Mouse (Mus musculus) E14TG2a.4 (cell line): ENCODE measurements around the gene 4933424G06Rik.

Experiments
- H3K27me3 ChIP-seq: 2 replicates; pipeline ENCODE4 v1.6.1; 2014; ENCODE audit warnings: low read length, control low read depth; ENCODE audit not compliant: insufficient read depth
- H3K36me3 ChIP-seq: 2 replicates; pipeline ENCODE4 v1.6.1; 2014; ENCODE audit warnings: low read length, control low read depth; ENCODE audit not compliant: insufficient read depth
- H3K4me1 ChIP-seq: replicated peaks from 2 replicates; pipeline ENCODE4 v1.6.1; 2014; ENCODE audit warnings: low read depth, low read length, control low read depth
- H3K4me3 ChIP-seq: replicated peaks from 2 replicates; pipeline ENCODE4 v1.5.1; 2014; ENCODE audit warnings: mild to moderate bottlenecking, low read length
- H3K9me3 ChIP-seq: 2 replicates; pipeline ENCODE4 v1.6.1; 2014; ENCODE audit warnings: low read length, control low read depth
- CTCF ChIP-seq: conservative IDR thresholded peaks from 2 replicates; pipeline ENCODE4 v1.5.1; 2014; ENCODE audit warnings: low read length
- NANOG ChIP-seq: IDR thresholded peaks from 2 replicates; pipeline ENCODE4 v1.6.1; 2014; ENCODE audit warnings: borderline replicate concordance, low read length, mixed read lengths
- POU5F1 ChIP-seq: IDR thresholded peaks from 2 replicates; pipeline ENCODE4 v1.6.1; 2014; ENCODE audit warnings: low read length, borderline replicate concordance

4933424G06Rik gene

DNA sequence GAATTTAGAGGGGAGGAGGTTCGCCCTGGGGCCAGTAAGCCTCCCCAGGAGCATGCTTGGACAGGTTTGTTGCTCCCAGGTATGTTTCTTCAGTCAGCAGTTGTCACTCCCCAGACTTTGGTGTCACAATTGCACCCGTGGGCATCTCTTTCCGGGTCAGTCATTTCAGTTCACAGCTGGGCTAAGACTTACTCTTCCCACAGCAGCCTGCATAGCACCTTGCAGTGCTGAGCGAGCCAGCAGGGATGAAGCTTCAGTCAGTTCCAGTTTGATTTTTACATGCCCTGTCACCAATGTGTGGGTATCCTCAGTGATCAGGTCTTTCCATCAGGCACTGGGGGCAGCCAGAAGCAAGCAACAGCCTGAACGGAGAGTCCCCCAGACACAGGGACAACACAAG lies 12.9 kb upstream of the 4933424G06Rik start:
- Histone ChIP-seq H3K4me3 (no peak overlapping the region), H3K4me1 (peaks cover 55% of the 10 kb centered on the region), H3K27me3 (no peaks in the 10 kb centered on the region), H3K9me3 (no peaks in the 10 kb centered on the region), H3K36me3 (peaks cover 66% of the 10 kb centered on the region)
- TF ChIP-seq CTCF (no peak), POU5F1 (no peak), NANOG (no peak)

DNA sequence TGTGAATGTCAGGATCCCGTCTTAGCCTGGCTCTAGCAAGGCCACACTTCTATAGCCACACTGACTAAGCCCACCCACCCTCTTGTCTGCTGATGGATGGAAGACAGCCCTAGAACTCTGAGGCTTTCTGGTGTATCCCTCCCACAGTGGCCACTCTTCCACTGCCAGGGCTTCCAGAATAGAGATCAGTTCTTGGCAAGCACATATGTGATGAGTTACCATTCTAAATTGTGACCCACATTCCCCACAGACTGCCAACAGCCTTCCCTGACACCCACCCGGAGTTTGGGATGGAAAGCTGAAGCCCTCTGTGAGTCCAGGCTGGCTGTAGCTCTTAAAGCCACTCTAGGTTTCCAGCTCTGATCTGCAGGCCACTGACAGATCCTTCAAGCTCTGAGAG lies 2.8 kb upstream of the 4933424G06Rik start:
- TF ChIP-seq POU5F1 (no peak), NANOG (no peak), CTCF (no peak)
- Histone ChIP-seq H3K4me3 (peak overlapping the region; percentile 98), H3K4me1 (peaks cover 47% of the 10 kb centered on the region), H3K36me3 (peaks cover 54% of the 10 kb centered on the region), H3K27me3 (no peaks in the 10 kb centered on the region), H3K9me3 (no peaks in the 10 kb centered on the region)

DNA sequence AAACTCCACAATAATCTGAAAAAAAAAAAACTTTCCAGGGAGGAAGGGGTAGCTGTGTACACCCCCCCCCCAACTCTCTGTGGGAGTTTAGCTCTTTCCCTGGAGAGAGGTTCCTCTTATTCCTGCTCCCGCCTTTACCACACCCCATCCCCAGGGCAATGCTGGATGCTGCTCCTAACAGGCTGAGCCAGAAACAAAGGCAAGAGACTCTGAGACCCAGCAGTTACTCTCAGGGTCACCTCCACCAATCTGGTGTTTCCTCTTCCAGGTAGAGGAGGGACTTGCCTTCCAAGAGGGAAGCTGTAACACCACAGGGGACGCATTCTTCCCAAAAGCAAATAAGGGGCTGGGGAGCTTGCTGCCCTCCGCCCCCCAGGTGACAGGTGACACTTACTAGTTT lies 2.2 kb upstream of the 4933424G06Rik start:
- Histone ChIP-seq H3K4me1 (peaks cover 42% of the 10 kb centered on the region), H3K9me3 (no peaks in the 10 kb centered on the region), H3K4me3 (peak overlapping the region; percentile 98), H3K36me3 (peaks cover 47% of the 10 kb centered on the region), H3K27me3 (no peaks in the 10 kb centered on the region)
- no peak for TF ChIP-seq POU5F1
- TF ChIP-seq CTCF, result no peak
- TF ChIP-seq NANOG, result no peak

DNA sequence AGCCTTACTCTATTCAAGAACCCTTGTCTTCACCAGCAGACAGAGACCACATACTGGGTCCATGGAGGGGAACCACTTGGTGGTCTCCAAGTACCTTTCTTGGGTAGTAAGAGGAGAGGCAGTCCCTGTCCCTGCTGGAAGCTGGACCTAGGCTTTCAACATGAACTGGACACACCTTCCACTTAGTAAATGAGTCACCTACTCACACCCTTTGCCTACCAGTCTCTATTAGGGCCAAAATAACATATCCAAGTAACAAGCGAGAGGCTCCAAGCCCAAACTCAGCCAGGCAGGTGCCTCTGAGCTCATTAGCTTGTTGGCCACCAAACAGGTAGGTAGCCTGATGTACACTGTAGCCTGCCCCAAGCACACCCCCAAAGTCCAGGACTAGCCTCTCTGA lies 1.3 kb upstream of the 4933424G06Rik start:
- peak overlapping the region; percentile 98 for H3K4me3 ChIP-seq

DNA sequence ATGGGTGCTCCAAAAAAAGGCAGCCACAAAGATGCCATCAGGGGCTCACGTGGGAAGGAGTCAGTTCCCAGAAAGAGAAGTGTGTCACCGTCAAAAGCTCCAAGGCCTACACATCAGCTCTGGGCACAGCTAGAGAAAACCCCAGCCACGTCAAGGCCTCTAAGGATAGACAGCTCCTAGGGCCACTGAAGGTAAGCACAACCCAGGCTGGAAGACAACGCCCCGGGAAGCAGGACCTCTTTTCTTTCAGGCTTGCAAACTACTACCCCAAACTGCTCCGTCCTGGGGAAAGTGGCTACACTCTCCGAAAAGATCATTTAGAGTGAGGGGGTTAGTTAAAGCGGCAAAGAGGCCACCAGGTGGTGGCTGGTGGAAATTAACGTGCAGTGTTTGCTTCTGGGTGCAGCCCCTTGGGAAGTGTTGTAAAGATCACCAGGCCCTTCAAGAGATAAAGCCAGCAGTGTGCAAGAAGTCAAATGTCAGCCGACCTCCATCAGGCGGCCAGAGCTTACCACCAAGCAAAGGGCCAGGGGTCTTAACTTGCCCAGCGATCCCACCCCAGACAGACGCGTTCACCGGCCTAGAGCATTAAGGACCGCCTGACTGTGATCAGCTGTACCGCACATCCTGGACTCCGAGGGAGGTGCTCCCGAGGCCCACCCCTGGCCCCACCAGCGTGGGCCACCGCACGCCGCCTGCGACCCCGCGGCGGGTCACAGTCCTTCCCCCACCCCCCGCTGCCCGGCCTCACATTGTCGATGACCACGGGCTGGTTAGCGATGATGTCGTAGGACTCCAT lies 695 bp upstream of the 4933424G06Rik start:
- peaks cover 9% of the 10 kb centered on the region for H3K9me3 ChIP-seq
- TF ChIP-seq POU5F1, result no peak
- peak; percentile 7; the same call in 1 of the 2 replicates for TF ChIP-seq CTCF
- H3K4me1 ChIP-seq, result peaks cover 42% of the 10 kb centered on the region
- H3K4me3 ChIP-seq, result peak overlapping the region; percentile 98
- H3K27me3 ChIP-seq, result no peaks in the 10 kb centered on the region
- peaks cover 33% of the 10 kb centered on the region for H3K36me3 ChIP-seq

More for the DNA sequence above, 1.3 kb upstream of the 4933424G06Rik start:
- Histone ChIP-seq H3K9me3 (peaks cover 3% of the 10 kb centered on the region), H3K36me3 (peaks cover 39% of the 10 kb centered on the region), H3K4me1 (peaks cover 42% of the 10 kb centered on the region), H3K27me3 (no peaks in the 10 kb centered on the region)
- no peak for TF ChIP-seq POU5F1
- no peak for TF ChIP-seq NANOG
- TF ChIP-seq CTCF, result no peak

DNA sequence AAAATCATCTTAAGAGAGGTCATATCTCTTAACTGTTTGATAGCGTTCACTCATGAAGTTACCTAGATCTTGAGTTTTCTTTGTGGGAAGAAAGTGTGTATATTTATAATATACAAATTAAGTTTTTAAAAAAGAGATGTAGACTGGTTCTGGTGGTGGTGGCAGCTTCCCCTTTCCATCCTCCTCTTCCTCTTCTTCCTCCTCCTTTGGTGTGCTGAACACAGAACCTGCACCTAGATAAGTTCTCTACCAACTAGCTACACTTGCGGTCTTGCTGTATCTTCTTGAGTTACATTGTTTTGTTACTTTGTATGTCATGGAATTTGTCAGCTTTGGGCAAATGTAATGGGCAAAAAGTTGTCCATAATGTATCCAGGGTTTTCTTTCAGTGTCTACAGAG lies 1.2 kb downstream of the 4933424G06Rik start:
- Histone ChIP-seq H3K4me3 (no peak overlapping the region), H3K36me3 (peaks cover 14% of the 10 kb centered on the region), H3K27me3 (no peaks in the 10 kb centered on the region), H3K4me1 (peaks cover 37% of the 10 kb centered on the region), H3K9me3 (peaks cover 10% of the 10 kb centered on the region)
- TF ChIP-seq POU5F1 (no peak), CTCF (no peak), NANOG (no peak)

DNA sequence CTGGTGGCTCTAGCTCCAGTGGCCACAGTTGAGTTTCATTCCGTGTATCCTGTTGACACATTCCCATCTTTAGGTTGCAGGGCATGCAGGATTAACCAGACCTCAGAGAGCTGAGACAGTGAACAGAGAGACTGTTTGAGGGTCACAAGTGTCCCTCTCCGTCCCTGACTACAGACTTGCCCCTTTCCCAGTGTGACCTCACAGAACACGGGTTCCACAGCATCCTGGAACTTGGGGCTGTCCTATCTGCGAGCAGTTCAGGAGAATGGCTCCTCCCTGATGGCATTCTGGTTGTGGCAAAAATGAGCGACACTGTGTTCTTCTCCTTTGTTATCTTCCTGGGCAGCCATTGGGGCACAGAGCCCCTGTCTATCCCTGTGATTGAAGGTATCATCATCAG lies 4.4 kb downstream of the 4933424G06Rik start, which contains the start of gene Actr1b:
Gene Actr1b, minus strand, starts transcription at position 112 of the 400 bp plus-strand sequence.
- no peaks in the 10 kb centered on the region for H3K27me3 ChIP-seq
- H3K4me3 ChIP-seq, result no peak within 1 kb of the TSS
- TF ChIP-seq NANOG (no peak), CTCF (no peak), POU5F1 (no peak)
- H3K36me3 ChIP-seq, result no peaks in the 10 kb centered on the region
- H3K9me3 ChIP-seq, result peaks cover 11% of the 10 kb centered on the region
- H3K4me1 ChIP-seq, result peaks cover 5% of the 10 kb centered on the region; the same call in 1 of the 2 replicates

DNA sequence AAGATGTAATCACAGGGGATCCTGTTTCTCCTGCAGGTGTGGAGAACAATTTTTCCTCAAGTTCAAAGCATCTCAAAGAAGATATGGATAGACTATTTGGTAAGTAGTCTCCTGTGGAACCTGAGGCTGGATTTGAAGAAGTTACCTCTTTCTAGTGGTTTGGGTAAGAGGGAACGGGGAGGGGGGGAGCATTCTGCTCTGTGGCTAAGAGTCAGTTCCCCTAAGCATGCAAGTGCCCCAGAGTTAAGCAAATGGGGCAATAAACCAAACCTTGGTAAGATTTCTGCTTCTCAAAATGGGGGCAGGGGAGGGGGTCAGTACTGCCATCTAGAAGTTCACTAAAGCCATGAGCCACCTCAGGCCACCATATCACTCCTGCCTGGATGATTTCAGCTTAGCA lies 8.8 kb downstream of the 4933424G06Rik start:
- no peaks in the 10 kb centered on the region for H3K36me3 ChIP-seq
- TF ChIP-seq POU5F1 (no peak), CTCF (no peak), NANOG (no peak)
- H3K4me3 ChIP-seq, result no peak overlapping the region
- H3K4me1 ChIP-seq, result no peaks in the 10 kb centered on the region
- peaks cover 23% of the 10 kb centered on the region for H3K9me3 ChIP-seq
- H3K27me3 ChIP-seq, result no peaks in the 10 kb centered on the region
